Mouse (Mus musculus) liver, embryonic 16.5 days (tissue): ENCODE data around the gene Dact3. TPM values are rescaled to one million over a fixed set of nuclear protein-coding genes. Genes with fewer than 3 reads are reported as not detected.

Source experiments
- ATAC-seq: fragments of 200-750 bp; cut with Nextera tagmentation; 2 replicates; pipeline ENCODE4 v1.8.0; 2017; ENCODE audit warnings: low read depth, mild to moderate bottlenecking, moderate number of reproducible peaks, moderate library complexity
- H3K27ac ChIP-seq: fragments of 300-500 bp; sonication (generic); 2 replicates; pipeline ENCODE4 v1.5.1; 2014; ENCODE audit warnings: mild to moderate bottlenecking, low read length
- H3K27me3 ChIP-seq: fragments of 300-500 bp; sonication (generic); 2 replicates; pipeline ENCODE4 v1.6.1; 2014; ENCODE audit warnings: low read depth, low read length, mixed read lengths; ENCODE audit not compliant: control insufficient read depth, insufficient read depth
- H3K36me3 ChIP-seq: fragments of 300-500 bp; sonication (generic); 2 replicates; pipeline ENCODE4 v1.6.1; 2014; ENCODE audit warnings: mild to moderate bottlenecking; ENCODE audit not compliant: control insufficient read depth, insufficient read depth
- H3K4me1 ChIP-seq: fragments of 300-500 bp; sonication (generic); 2 replicates; pipeline ENCODE4 v1.6.1; 2014; ENCODE audit warnings: low read depth, low read length, mixed read lengths; ENCODE audit not compliant: control insufficient read depth
- H3K4me2 ChIP-seq: fragments of 300-500 bp; sonication (generic); 2 replicates; pipeline ENCODE4 v1.6.1; 2014; ENCODE audit warnings: low read depth, low read length, mixed read lengths
- H3K4me3 ChIP-seq: fragments of 300-500 bp; sonication (generic); 2 replicates; pipeline ENCODE4 v1.5.1; 2014; ENCODE audit warnings: low read depth, mild to moderate bottlenecking, low read length
- H3K9ac ChIP-seq: fragments of 300-500 bp; sonication (generic); 2 replicates; pipeline ENCODE4 v1.6.1; 2014; ENCODE audit warnings: low read depth, low read length
- H3K9me3 ChIP-seq: fragments of 300-500 bp; sonication (generic); replicated peaks from 2 replicates; pipeline ENCODE4 v1.6.1; 2016; ENCODE audit warnings: low read length; ENCODE audit not compliant: control insufficient read depth
- WGBS: fragments of 180-500 bp; shearing (Covaris S2); extraction: QIAGEN DNeasy Blood & Tissue Kit; methylation state at CpG from one replicate; pipeline ENCODE4 v1.1.7; 2014; ENCODE audit not compliant: insufficient replicate concordance; 5-methylcytosine and 5-hydroxymethylcytosine counted together
- polyA plus RNA-seq: library from polyadenylated mRNA; unstranded; fragments of >200 nt; fragmentation: Nextera tagmentation; extraction: Ambion mirVana; gene quantifications from 2 replicates; pipeline ENCODE4 v1.2.1, GENCODE M21; 2015

The Dact3 gene
- polyA plus RNA-seq: 0.05 and 0.12 TPM in 2 replicates

DNA sequence AGATGAGACGGTGACA, at the start of gene Dact3:
TSS of gene Dact3 (plus strand) at position 8 of the 16 bp plus-strand sequence.
- Histone ChIP-seq H3K27ac (peak within 1 kb of the TSS; percentile 58), H3K4me3 (peak within 1 kb of the TSS; percentile 68), H3K4me2 (peak within 1 kb of the TSS; percentile 95), H3K36me3 (no peaks in the 10 kb centered on the region), H3K9me3 (no peaks in the 10 kb centered on the region), H3K4me1 (peaks cover 15% of the 10 kb centered on the region), H3K27me3 (peaks cover 17% of the 10 kb centered on the region), H3K9ac (peak within 1 kb of the TSS; percentile 56)
- 0% methylated on average over 1 of the region's 1 CpGs for WGBS
- ATAC-seq: no peak

DNA sequence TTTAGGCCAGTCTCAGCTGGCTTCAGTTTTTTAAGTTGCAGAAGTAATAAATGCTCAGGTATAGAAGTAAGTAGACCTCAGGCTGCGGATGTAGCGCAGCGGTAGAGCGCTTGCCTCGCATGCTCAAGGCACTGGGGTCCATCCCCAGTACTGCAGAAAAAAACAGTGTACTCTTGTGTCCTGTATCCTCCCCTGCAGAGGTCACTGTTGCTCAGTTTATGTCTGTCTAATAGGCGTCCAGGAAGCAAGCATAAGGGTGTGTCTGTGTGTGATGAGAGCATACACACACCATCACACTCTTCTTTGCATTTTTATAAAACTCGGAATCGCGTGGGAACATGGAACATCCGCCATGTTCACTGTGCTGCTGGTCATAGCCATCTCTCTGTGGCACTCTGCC, 49.3 kb upstream of the Dact3 start:
- no peak overlapping the region for H3K4me3 ChIP-seq
- H3K9me3 ChIP-seq: no peaks in the 10 kb centered on the region
- peaks cover 55% of the 10 kb centered on the region for H3K36me3 ChIP-seq
- WGBS: 67% methylated on average over 10 of the region's 10 CpGs
- no peaks in the 10 kb centered on the region for H3K27me3 ChIP-seq
- no peak overlapping the region for H3K9ac ChIP-seq
- H3K27ac ChIP-seq: no peak overlapping the region
- ATAC-seq: 0 out of 2 replicates have a peak, but pooled peaks have one; percentile 26
- H3K4me1 ChIP-seq: peaks cover 20% of the 10 kb centered on the region
- no peak overlapping the region for H3K4me2 ChIP-seq

DNA sequence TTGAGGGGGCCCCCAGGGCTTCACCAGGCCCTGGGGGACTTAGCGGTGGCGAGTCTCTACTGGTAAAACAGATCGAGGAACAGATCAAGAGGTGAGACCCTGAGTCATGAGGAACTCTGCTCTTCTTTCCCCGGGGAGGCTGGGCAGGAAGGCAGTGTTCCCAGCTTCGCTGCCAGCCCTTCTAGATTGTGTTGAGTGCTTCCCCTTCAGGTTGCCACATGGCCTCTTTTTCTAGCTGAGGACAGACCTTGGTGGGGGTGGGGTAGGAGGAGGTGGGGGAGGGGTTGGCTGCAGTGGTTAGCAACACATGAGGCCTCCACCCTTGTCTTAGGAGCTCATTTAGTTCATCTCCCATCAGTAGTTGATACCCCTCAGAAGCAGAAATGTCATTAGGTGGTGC, 48.5 kb upstream of the Dact3 start:
- H3K4me3 ChIP-seq: no peak overlapping the region
- no peak for ATAC-seq
- H3K4me2 ChIP-seq: no peak overlapping the region
- H3K9me3 ChIP-seq: no peaks in the 10 kb centered on the region
- 49% methylated on average over 5 of the region's 5 CpGs for WGBS
- H3K36me3 ChIP-seq: peaks cover 63% of the 10 kb centered on the region
- no peak overlapping the region; the same call in 1 of the 2 replicates for H3K27ac ChIP-seq
- H3K9ac ChIP-seq: no peak overlapping the region
- H3K27me3 ChIP-seq: no peaks in the 10 kb centered on the region
- H3K4me1 ChIP-seq: peaks cover 13% of the 10 kb centered on the region

DNA sequence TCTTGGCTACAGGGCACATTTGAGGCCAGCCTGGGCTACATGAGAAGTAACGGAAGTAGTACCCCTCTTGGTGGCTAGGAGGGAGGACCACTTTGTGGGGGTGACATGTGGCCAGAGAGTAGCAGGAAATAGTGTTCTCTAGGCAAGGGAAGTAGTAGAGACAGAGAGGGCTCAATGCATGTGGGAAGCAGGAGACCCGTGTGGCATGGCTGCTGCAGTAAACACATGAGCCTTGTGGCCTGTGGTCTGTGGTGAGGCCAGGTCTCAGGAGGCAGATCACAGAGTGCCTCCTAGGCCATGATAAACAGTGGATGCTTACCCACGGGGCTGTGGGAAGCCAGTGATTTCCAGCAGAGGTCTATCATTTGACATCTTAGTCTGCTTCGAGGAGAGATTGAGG, 47.8 kb upstream of the Dact3 start:
- H3K9me3 ChIP-seq: no peaks in the 10 kb centered on the region
- 51% methylated on average over 4 of the region's 4 CpGs for WGBS
- no peak for ATAC-seq
- H3K27me3 ChIP-seq: no peaks in the 10 kb centered on the region
- no peak overlapping the region for H3K9ac ChIP-seq
- H3K4me3 ChIP-seq: no peak overlapping the region
- H3K4me2 ChIP-seq: no peak overlapping the region
- H3K36me3 ChIP-seq: peaks cover 70% of the 10 kb centered on the region
- no peak overlapping the region for H3K27ac ChIP-seq
- peaks cover 7% of the 10 kb centered on the region for H3K4me1 ChIP-seq

DNA sequence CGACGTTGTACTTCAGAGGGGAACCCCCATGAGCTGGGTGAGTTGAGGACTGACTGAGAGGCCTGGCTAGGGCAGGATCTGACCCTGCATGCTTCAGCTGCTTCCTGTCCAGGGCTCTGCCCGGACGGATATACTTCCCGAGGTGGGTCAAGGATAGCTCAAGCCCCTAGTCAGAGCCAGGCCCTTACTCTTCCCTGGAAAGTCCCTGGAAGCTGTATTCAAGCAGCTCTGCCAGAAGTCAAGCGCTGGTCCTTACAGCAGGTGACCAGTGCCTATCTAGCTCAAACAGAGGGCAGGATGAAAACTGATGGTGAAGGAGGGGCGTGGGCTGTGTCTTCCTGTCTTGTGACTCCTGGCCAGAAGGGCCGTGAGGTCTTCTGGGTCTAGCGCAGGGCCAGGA, 44.7 kb upstream of the Dact3 start:
- no peak overlapping the region for H3K27ac ChIP-seq
- peak; percentile 38 for ATAC-seq
- WGBS: 80% methylated on average over 9 of the region's 9 CpGs
- no peaks in the 10 kb centered on the region for H3K27me3 ChIP-seq
- no peak overlapping the region for H3K9ac ChIP-seq
- H3K9me3 ChIP-seq: no peaks in the 10 kb centered on the region
- no peak overlapping the region for H3K4me3 ChIP-seq
- peaks cover 69% of the 10 kb centered on the region for H3K36me3 ChIP-seq
- peaks cover 3% of the 10 kb centered on the region for H3K4me1 ChIP-seq
- H3K4me2 ChIP-seq: no peak overlapping the region

DNA sequence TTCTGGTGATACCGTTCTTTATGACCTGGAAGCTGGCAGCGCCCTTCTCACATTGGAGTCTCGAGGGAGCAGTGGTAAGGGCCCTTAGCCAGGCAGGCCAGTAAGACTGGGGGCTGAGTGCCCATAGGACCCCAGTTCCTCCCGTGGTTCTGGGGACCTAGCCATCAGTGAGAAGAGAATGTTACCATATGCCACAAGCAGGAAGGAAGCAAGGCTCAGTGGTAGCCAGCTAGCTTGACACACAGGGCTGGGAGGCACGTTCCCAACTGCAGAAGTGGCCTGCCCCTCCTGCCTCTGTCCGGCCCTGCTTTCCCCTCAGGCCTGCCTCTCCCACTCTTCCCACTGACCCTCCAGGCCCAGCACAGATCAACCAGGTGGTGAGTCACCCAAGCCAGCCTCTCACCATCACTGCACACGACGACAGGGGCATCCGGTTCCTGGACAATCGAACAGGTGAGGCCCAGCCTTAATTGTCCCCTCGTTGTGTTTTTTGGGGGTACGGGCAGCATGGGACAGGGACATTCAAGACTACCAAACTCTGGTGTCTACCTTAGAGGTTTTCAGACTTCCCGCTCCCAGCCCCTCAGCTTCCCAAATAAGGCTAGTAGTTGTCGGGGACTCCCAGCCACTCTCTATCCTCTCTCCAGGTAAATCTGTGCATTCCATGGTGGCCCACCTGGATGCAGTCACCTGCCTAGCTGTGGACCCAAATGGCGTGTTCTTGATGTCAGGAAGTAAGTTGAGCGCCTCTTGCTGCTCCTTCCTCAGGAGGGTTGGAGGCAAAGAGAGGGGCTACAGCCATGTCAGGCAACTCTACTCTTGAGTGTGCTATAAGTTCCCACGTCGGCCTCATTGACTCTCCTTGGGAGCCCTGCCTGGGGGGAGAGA, 37.0 kb upstream of the Dact3 start:
- Histone ChIP-seq H3K9ac (no peak overlapping the region), H3K9me3 (no peaks in the 10 kb centered on the region), H3K4me2 (no peak overlapping the region), H3K27me3 (no peaks in the 10 kb centered on the region), H3K27ac (no peak overlapping the region), H3K4me3 (no peak overlapping the region), H3K4me1 (peaks cover 6% of the 10 kb centered on the region), H3K36me3 (peaks cover 30% of the 10 kb centered on the region)
- ATAC-seq: no peak
- WGBS: 82% methylated on average over 18 of the region's 18 CpGs

DNA sequence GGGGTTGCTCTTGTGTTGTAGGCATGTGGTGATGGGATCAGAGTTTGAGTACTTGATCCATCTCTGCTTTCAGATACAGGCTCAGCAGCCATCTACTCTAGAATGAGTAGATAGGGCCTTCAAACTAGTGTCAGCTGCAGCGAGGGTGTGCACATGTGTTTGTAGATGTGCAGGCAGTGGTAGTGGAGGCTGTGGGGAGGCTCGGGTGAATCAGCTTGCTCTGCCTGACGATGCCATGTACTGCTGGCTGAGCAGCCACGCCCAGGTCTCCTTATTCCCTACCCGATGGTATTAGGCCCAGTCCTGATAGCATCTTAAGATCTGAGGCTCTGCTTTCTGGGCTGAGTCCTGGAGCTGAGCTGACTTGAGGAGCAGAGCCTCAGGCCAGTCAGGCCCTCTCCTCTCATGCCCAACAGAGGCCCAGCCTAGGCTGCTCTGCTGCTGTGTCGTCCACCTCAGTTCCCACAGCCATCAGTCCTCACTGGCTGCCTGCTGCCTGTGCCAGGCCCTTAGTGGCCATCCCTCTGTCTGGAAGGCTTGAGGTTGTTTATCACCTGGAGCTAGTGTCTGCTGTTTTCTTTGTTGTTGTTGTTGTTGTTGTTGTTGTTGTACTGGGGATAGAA, 36.2 kb upstream of the Dact3 start:
- H3K36me3 ChIP-seq: peaks cover 22% of the 10 kb centered on the region
- ATAC-seq: no peak
- WGBS: 37% methylated on average over 6 of the region's 6 CpGs
- no peak overlapping the region for H3K4me2 ChIP-seq
- H3K4me1 ChIP-seq: peaks cover 14% of the 10 kb centered on the region
- no peaks in the 10 kb centered on the region for H3K27me3 ChIP-seq
- H3K4me3 ChIP-seq: no peak overlapping the region
- no peak overlapping the region for H3K27ac ChIP-seq
- H3K9ac ChIP-seq: no peak overlapping the region
- H3K9me3 ChIP-seq: no peaks in the 10 kb centered on the region

DNA sequence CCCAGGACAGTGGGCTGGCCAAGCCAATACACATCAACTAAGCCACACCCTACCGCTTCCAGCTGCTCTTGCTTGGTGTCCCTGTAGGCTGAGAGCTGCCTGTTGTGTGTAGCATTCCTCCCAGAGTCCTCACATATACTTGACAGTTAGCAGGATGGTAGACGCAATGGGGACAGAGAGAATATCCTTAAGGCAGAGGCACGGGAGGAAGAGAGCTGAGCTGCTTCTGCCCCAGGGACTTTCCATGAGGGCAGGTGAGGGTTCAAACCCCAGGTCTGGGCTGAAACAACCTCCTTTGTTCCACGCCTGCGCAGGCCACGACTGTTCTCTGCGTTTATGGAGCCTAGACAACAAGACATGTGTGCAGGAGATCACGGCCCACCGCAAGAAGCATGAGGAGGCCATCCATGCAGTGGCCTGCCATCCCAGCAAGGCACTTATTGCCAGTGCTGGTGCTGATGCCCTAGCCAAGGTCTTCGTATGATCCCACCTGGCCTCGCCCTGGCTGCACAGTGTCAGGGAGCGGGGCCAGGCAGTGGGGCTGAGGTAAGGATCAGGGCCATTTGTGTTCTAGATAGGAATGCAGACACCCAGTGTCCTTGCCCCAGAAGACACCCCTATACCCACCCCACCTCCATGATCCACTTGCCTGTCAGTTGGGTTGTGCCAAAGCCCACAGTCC, 35.5 kb upstream of the Dact3 start:
- Histone ChIP-seq H3K4me1 (peaks cover 20% of the 10 kb centered on the region), H3K36me3 (peaks cover 17% of the 10 kb centered on the region), H3K27me3 (no peaks in the 10 kb centered on the region), H3K9me3 (no peaks in the 10 kb centered on the region), H3K4me3 (no peak overlapping the region), H3K9ac (no peak overlapping the region), H3K4me2 (no peak overlapping the region), H3K27ac (no peak overlapping the region)
- ATAC-seq: no peak
- WGBS: 85% methylated on average over 12 of the region's 12 CpGs

DNA sequence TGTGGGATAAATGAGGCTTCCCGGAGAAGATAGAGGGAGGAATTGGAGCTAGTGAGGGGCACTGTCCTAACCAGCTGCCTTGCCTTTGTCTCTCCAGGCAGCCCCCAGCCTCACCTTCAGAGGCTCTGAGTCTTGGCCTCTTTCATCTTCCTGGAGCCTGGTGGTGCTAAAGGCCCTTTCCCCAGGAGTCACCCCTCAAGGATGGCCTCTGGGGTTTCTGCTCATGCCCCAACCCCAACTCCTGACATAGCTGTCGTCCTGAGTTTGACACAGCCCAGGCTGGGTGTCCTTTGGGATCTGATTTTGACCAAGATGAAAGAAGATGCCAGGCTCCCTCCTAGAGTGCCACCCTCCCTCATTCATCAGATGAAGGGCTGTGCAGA, 35.0 kb upstream of the Dact3 start:
- Histone ChIP-seq H3K27ac (no peak overlapping the region), H3K4me1 (peaks cover 26% of the 10 kb centered on the region), H3K9ac (no peak overlapping the region), H3K4me3 (no peak overlapping the region), H3K36me3 (peaks cover 17% of the 10 kb centered on the region), H3K9me3 (no peaks in the 10 kb centered on the region), H3K4me2 (no peak overlapping the region), H3K27me3 (no peaks in the 10 kb centered on the region)
- no peak for ATAC-seq
- WGBS: 90% methylated on average over 2 of the region's 2 CpGs
